Mouse (Mus musculus) heart, postnatal 10 days (tissue): ENCODE data around the gene Slc41a1. TPM values are rescaled to one million over a fixed set of nuclear protein-coding genes. Genes with fewer than 3 reads are reported as not detected.
"Not testable (repeated sequence)": the region's sequence is repeated elsewhere in the genome, so short reads cannot be mapped to it uniquely, and the experiment has no call there.

ENCODE experiments used
- DNase-seq, 2 experiments: peaks; one replicate each; pipeline ENCODE4 v3.0.0; 2021
- intact Hi-C: fragments of 180-260 bp; cut with DNase I; formaldehyde crosslinking; loops from one replicate; pipeline ENCODE4 v1.15.1; 2025
- total RNA-seq, 2 experiments: library from RNA; stranded (reverse); gene quantifications; 2 replicates each; pipeline ENCODE4 v1.2.3; 2021

Slc41a1 gene
- 10 to 100 TPM; 27.0 to 28.9 TPM for total RNA-seq

- intact Hi-C loops: no loop called here
- DNase-seq: no peak
Measured at GRCm38 (mm10) chr1:131827207-131827786, at the start of gene Slc41a1. Gene Slc41a1, plus strand, starts transcription at chr1:131827493.

DNA sequence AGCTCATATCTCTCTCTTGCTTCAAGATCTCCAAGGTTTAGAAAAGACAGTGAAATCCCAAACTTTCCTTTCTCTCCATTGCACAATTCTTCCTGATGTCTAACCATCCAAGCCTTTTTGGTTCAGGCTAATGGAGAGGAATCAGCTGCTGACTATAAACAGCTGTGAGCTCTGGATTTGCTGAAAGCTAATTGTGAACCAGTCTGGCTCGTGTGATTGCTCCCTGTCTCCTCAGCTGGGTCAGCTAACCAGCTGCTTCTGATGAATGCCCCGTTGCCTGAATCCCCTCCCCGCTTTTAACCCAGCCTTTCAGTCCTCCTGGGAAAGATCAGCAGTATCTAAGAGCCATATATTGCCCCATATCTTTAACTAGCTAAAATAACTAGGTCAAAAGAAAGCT is 32.7 kb upstream of the Slc41a1 start:
- DNase-seq: peak in 1 of 2 experiments; percentile 33

DNA sequence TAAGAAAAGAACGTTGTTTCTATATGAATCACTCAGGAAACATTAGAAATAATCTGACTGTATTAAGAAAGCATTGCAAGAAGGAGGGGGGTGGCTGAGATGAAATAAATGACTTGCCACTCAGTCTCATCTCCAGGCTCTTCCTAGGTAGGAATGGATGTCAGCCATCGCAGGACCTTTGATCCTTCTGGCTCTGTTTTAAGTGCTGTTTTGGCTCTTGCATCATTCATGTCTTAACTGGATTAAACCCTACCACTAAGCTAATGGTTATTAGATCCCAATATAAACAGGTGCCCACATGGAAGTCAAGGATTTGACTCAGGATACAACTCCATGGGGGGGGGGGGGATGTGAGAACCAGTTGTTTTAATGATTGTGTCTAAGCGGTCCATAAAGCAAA is 32.1 kb upstream of the Slc41a1 start:
- DNase-seq: no peak
- intact Hi-C loops: loop anchor here (5.0 kb wide), 1 partner anchor 42 kb away; no protein-coding TSS in a partner anchor

More for the DNA sequence above, 32.7 kb upstream of the Slc41a1 start:
- intact Hi-C loops: no loop called here

DNA sequence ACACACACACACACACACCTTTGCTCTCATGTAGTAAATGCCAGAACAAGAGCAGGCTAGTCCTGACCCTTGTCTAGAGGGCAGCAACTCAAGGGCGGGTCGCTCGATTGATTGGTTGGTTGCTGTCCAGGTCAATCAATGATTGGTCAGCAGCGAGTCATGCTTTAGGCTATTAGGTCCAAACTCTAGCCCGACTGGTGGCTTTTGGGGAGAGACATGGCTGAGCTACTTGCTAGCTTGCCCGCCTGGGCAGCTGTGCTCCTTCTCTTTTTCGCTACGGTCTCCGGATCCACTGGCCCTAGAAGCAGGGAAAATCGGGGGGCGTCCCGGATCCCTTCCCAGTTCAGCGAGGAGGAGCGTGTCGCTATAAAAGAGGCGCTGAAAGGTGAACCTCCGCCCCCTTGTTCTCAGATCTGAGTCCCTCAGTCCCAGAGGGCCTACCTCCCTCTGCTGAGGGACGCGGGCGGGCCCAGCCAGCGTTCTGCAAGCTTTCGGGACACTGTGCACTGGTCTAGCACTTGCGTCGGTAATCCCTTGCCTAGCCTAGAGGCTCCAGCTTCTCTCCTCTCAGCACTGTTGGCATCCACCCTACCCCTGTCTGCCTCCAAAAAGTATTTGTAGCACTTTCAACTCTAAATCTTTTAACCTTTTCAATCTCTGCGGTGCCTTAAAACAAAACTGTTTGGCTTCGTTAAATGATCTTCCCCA is 29.9 kb upstream of the Slc41a1 start, which contains the start of gene Pm20d1:
Gene Pm20d1 (plus strand): TSS at position 180 of the 708 bp plus-strand sequence.
- DNase-seq: peak; percentile 68 to 76

DNA sequence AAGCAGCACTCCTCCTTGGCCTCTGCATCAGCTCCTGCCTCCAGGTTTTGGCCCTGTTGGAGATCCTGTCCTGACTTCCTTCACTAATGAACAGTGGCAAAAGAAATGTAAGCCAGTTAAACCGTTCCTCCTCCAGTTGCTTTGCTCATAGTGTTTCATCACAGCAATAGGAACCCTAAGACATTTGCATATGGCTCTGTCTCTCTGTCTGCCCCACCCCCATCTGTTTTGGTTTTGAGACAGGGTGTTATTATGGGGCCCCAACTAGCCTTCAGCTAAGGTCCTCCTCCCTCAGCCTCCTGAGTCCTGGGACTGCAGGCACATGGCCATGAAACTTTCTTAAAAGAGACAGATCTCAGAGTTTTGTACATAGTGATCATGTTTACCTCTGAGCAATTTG is 27.3 kb upstream of the Slc41a1 start:
- intact Hi-C loops: no loop called here
- DNase-seq: no peak

More for the DNA sequence above, 29.9 kb upstream of the Slc41a1 start, which contains the start of gene Pm20d1:
- intact Hi-C loops: loop anchor here (5.0 kb wide), 1 partner anchor 40 kb away; no protein-coding TSS in a partner anchor

GRCm38 (mm10) chr1:131801071-131801470 is 26.2 kb upstream of the Slc41a1 start:
- intact Hi-C loops: no loop called here
- DNase-seq: no peak

GRCm38 (mm10) chr1:131802652-131803051 is 24.6 kb upstream of the Slc41a1 start:
- peak; percentile 42 to 44 for DNase-seq
- intact Hi-C loops: no loop called here

DNA sequence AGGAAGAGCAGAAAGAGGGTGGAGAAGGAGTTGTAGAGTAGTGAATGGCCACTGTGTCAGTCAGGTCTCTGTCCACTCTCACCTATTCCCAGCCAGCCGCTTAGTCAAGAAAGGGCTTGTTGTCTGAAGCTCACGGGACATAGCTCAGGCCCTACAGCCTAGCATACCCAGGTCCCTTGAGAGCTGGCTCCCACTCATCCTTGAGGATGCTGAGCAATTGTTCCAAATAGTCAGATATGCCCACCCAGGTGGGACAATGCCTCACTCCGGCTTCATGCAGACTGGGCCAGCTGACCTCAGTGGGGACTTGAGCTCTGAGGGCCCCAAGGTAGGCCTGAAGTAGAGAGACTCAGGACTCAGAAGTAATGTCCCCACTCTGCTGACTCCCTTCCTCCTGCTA is 23.1 kb upstream of the Slc41a1 start:
- no peak for DNase-seq
- intact Hi-C loops: no loop called here

DNA sequence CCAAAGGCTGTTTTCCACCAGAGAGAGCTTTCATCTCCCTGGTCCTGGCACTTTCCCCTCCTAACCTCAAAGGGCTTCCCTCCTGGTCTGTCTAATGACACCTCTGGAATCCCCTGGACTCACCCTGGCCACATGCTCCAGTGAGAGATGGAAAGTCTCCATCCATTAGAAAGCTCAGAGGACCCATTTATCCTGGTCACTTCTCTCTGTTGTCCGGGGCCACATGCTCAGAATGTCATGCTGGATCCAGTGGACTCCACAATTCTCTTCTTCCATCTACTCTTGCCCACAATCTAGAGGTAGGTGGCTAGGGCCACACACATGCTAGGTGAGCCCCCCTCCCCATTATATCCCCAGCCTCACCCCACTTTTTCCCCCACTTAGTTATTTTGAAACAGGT is 18.3 kb upstream of the Slc41a1 start:
- intact Hi-C loops: no loop called here
- DNase-seq: no peak

DNA sequence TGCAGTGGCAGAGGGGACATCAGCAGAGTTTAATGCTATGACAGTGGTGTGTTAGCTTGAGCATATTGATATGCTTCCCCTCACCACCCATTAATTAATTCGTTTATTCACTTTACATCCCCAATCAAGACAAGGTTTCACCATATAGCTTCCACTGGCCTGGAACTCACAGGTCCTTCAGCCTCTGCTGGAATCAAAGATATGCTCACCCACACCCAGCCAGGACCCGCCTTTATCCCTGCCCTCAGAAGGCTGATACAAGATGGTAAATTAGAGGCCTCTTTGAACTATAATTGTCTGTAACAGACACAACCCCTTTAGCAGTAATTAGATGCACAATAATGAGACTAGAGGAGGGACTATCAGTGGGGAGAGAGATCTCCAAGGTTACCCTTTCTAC is 17.6 kb upstream of the Slc41a1 start:
- no peak for DNase-seq
- intact Hi-C loops: no loop called here

- intact Hi-C loops: no loop called here
Measured at GRCm38 (mm10) chr1:131811393-131811792, 15.9 kb upstream of the Slc41a1 start.

GRCm38 (mm10) chr1:131812006-131812405 is 15.3 kb upstream of the Slc41a1 start:
- no peak for DNase-seq
- intact Hi-C loops: no loop called here

More at GRCm38 (mm10) chr1:131811393-131811792, 15.9 kb upstream of the Slc41a1 start:
- DNase-seq: no peak

GRCm38 (mm10) chr1:131812631-131813295 is 14.5 kb upstream of the Slc41a1 start:
- intact Hi-C loops: no loop called here
- DNase-seq: no peak

DNA sequence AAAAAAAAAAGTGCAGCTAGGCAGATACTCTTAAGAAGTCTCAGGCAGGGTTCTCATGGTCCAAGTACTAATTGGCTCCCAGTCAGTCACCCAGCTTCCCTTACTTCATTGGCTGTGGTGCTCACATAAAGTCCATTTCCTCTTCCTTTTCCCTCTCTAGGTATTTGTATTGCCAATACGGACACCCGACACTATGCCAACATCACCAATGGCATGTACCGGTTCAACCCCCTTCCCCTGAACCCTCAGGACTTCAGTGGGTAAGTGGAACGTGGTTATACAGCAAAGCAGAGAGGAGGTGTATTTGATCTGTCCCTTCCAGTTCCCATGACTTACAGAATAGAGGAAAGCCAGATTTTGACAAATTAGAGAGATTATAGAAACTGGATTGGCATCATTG is 13.6 kb upstream of the Slc41a1 start:
- DNase-seq: no peak

DNA sequence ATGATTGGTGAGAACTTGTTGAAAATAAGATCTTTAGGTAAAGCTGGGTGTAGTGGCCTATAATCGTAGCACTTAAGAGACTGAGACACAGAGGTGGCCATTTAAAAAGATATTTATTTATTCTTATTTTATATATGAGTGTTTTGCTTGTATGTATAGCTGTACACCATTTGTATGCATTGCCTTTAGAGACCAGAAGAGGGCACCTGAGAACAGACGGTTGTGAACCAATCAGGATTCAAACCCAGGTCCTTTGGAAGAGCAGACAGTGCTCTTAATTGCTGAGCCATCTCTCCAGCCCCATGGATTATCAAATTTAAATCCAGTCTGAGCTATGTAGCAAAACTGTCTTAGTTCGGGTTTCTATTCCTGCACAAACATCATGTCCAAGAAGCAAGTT is 13.1 kb upstream of the Slc41a1 start:
- intact Hi-C loops: no loop called here
- no peak for DNase-seq

More for the DNA sequence above, 13.6 kb upstream of the Slc41a1 start:
- intact Hi-C loops: no loop called here

GRCm38 (mm10) chr1:131816886-131817285 is 10.4 kb upstream of the Slc41a1 start:
- intact Hi-C loops: no loop called here
- peak in 1 of 2 experiments; percentile 22 for DNase-seq

- intact Hi-C loops, DNase-seq: not testable (repeated sequence)
Measured at GRCm38 (mm10) chr1:131820353-131820752, 6.9 kb upstream of the Slc41a1 start.

DNA sequence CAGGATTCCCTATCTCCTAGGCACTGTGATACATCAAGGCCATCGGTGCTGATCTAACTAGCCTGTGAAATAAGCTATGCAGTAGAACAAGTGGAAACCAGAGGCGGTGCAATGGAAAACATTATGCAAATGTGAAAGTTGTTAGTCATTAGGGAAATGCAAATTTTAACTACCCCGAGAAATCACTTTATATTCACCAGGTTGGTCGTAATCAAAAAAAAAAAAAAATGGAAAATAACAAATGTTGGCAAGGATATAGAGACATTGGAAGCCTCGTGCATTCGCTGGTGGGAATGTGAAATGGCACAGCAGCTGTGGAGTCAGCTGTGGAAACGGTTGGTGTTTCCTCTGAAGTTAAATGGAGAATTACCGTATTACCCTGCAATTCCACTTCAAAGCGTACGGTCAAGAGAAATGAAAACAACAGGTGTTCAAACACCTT is 6.4 kb upstream of the Slc41a1 start:
- DNase-seq: no peak
- intact Hi-C loops: no loop called here

GRCm38 (mm10) chr1:131822292-131822691 is 5.0 kb upstream of the Slc41a1 start:
- DNase-seq: no peak
- intact Hi-C loops: no loop called here

DNA sequence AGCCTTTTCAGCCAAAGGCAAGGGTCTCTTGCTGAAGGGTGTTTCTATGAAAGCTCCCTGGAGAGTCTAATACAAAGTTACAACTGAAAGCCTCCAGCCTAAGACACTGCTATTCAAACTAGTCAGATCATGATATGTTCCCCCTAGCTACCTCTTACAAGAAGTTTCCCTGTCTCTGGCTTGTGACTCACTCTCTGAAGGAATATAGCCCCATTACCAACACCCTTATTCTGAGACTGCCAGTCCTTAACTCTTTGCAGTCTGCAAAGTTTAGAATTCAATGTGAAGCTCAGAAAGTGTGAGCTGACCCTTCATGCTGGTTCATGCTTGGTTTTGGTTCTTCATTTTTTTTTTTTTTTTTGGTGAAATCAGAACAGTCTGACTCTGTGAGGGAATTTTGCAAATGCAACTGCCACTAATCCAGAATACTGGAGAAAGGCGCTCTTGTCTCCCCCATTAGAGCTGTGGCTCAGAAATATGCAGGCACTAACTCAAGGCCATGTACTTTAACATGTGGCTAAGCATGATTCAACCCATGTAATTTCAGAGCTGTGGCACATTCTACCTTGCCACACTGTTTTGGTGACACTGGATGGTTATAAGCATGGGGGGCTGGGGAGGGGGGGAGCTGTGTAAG is 4.3 kb upstream of the Slc41a1 start:
- no peak for DNase-seq
- intact Hi-C loops: no loop called here

DNA sequence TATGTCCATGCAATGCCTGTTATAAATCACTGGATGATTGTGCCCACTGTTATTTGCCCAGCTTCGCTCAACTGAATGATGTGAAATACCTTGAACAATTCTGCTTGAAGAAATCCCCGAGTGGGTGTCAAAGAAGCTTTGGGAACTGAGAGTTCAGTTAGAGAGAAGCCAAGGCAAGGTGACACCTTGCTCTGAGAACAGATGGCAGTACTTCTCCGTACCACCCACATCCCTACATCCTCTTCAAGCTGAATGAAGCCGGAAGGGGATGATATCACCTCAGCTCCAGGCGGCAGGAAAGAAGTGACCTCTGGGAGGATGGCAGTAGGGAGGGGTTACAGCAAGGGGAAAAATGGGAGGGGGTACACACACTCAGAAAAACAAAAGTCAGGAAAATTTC is 3.7 kb upstream of the Slc41a1 start:
- DNase-seq: no peak
- intact Hi-C loops: no loop called here
